ENCODE assay signal across 15 mouse cellular contexts in genomic region chr10:111144371-111144959, GRCm38 (mm10).
"Had no signal": no experiment of that assay in that cellular context is flagged by ENCODE, and none has a peak within 500 bp of the region (broad histone marks: within the 10 kb centered on the region; RNA-seq: fewer than 3 reads in every experiment).

No protein-coding gene starts in this region.

- H3K9ac ChIP-seq: limb, embryonic 12.5 days; liver, embryonic 14.5 days; midbrain, embryonic 15.5 days; neural tube, embryonic 13.5 days had no signal

- H3K4me1 ChIP-seq: midbrain, embryonic 10.5 days; midbrain, embryonic 15.5 days; neural tube, embryonic 13.5 days had no signal

- ATAC-seq: lung, postnatal 0 days; midbrain, embryonic 15.5 days had no signal

- H3K9me3 ChIP-seq: limb, embryonic 12.5 days; midbrain, embryonic 10.5 days; midbrain, embryonic 15.5 days; neural tube, embryonic 13.5 days had no signal

- H3K36me3 ChIP-seq: limb, embryonic 12.5 days; midbrain, embryonic 10.5 days; midbrain, embryonic 15.5 days; neural tube, embryonic 13.5 days had no signal

- H3K27ac ChIP-seq: layer of hippocampus, adult 2 months; limb, embryonic 12.5 days; liver, embryonic 14.5 days; midbrain, embryonic 10.5 days; midbrain, embryonic 15.5 days; neural tube, embryonic 13.5 days had no signal

- H3K4me2 ChIP-seq: limb, embryonic 12.5 days; midbrain, embryonic 15.5 days; neural tube, embryonic 13.5 days had no signal

- H3K27me3 ChIP-seq: limb, embryonic 12.5 days; midbrain, embryonic 15.5 days; neural tube, embryonic 13.5 days had no signal

- DNase-seq: kidney, postnatal 10 days; kidney, postnatal 4 days; liver; lung, adult 2 months; lung, postnatal 4 days; retina, postnatal 1 day; right cerebral cortex, postnatal 14 days; thymus, postnatal 14 days had no signal

- H3K4me3 ChIP-seq: layer of hippocampus, adult 2 months; limb, embryonic 12.5 days; midbrain, embryonic 10.5 days; midbrain, embryonic 15.5 days; neural tube, embryonic 13.5 days had no signal
